Mouse (Mus musculus) G1E (cell line): ENCODE measurements at regions not wholly inside any gene's neighbourhood (a gene's known extent, or its start where the extent isn't known, plus 50 kb on each side); places are given as distances from the start of the nearest gene placed in this dataset.

ENCODE experiments used
- ATAC-seq: 2 replicates; pipeline ENCODE4 v1.8.0; 2016; ENCODE audit warnings: mild to moderate bottlenecking; ENCODE audit not compliant: insufficient number of reproducible peaks, poor library complexity, low FRiP score, severe bottlenecking; ENCODE audit errors: extremely low read depth
- DNase-seq: peaks from one replicate; pipeline ENCODE4 v3.0.0; 2012; ENCODE audit warnings: low spot score
- H3K27me3 ChIP-seq: 2 replicates; pipeline ENCODE4 v1.6.1; 2012; ENCODE audit warnings: mild to moderate bottlenecking, low read length, inconsistent platforms; ENCODE audit not compliant: insufficient read depth
- H3K36me3 ChIP-seq: replicated peaks from 2 replicates; pipeline ENCODE3; 2012; ENCODE audit warnings: mild to moderate bottlenecking, inconsistent platforms
- H3K4me1 ChIP-seq: 2 replicates; pipeline ENCODE4 v1.6.1; 2012; ENCODE audit warnings: low read depth, low read length, inconsistent platforms, mixed read lengths; ENCODE audit not compliant: insufficient read depth
- H3K4me3 ChIP-seq: 2 replicates; pipeline ENCODE4 v1.5.1; 2012; ENCODE audit warnings: low read depth, mild to moderate bottlenecking, inconsistent platforms, low read length, moderate library complexity, mixed read lengths
- H3K9me3 ChIP-seq: replicated peaks from 2 replicates; pipeline ENCODE4 v1.6.1; 2012; ENCODE audit warnings: inconsistent platforms
- CTCF ChIP-seq: IDR thresholded peaks from 2 replicates; pipeline ENCODE4 v1.5.1; 2012; ENCODE audit warnings: low read depth, low read length, inconsistent platforms, mixed read lengths
- GATA1 ChIP-seq: IDR thresholded peaks from 2 replicates; pipeline ENCODE4 v1.6.1; 2012; ENCODE audit warnings: borderline replicate concordance, low read length, inconsistent platforms, mixed read lengths
- GATA2 ChIP-seq: IDR thresholded peaks from 2 replicates; pipeline ENCODE4 v1.6.1; 2012; ENCODE audit warnings: low read depth, low read length, inconsistent platforms, borderline replicate concordance
- POLR2AphosphoS5 ChIP-seq: IDR thresholded peaks from 2 replicates; pipeline ENCODE4 v1.6.1; 2012; ENCODE audit warnings: low read depth, low read length, inconsistent platforms; ENCODE audit not compliant: insufficient replicate concordance
- TAL1 ChIP-seq: conservative IDR thresholded peaks from 2 replicates; pipeline ENCODE4 v1.6.1; 2012; ENCODE audit warnings: low read depth, low read length, inconsistent platforms, mixed read lengths

- Histone ChIP-seq H3K4me3 (no peak overlapping the region), H3K4me1 (no peaks in the 10 kb centered on the region), H3K36me3 (no peaks in the 10 kb centered on the region), H3K27me3 (no peaks in the 10 kb centered on the region), H3K9me3 (peaks cover 14% of the 10 kb centered on the region)
- no peak for ATAC-seq
- DNase-seq, result no peak
- no peak for TF ChIP-seq GATA2
- TF ChIP-seq POLR2AphosphoS5, result no peak
- no peak for TF ChIP-seq GATA1
These were observed 355.5 kb upstream of the Lmcd1 start for GRCm38 (mm10) chr6:111917868-111918597.

GRCm38 (mm10) chr6:111932596-111932995 is 341.0 kb upstream of the Lmcd1 start:
- no peak overlapping the region for H3K4me3 ChIP-seq
- no peak for DNase-seq
- H3K27me3 ChIP-seq, result no peaks in the 10 kb centered on the region
- H3K36me3 ChIP-seq, result no peaks in the 10 kb centered on the region
- H3K4me1 ChIP-seq, result no peaks in the 10 kb centered on the region
- no peak for TF ChIP-seq CTCF
- TF ChIP-seq GATA2, result no peak
- no peak for TF ChIP-seq POLR2AphosphoS5
- TF ChIP-seq TAL1, result no peak
- TF ChIP-seq GATA1, result no peak
- ATAC-seq, result no peak
- 0 out of 2 replicates have a peak, but pooled peaks cover 6% of the 10 kb centered on the region for H3K9me3 ChIP-seq

GRCm38 (mm10) chr6:111954401-111954800 is 319.2 kb upstream of the Lmcd1 start:
- DNase-seq (no peak), ATAC-seq (no peak)
- Histone ChIP-seq H3K36me3 (no peaks in the 10 kb centered on the region), H3K4me3 (no peak overlapping the region), H3K27me3 (no peaks in the 10 kb centered on the region), H3K9me3 (peaks cover 5% of the 10 kb centered on the region), H3K4me1 (no peaks in the 10 kb centered on the region)
- TF ChIP-seq POLR2AphosphoS5 (no peak), GATA2 (no peak), GATA1 (no peak), CTCF (no peak), TAL1 (no peak)

GRCm38 (mm10) chr6:111965766-111966165 is 307.8 kb upstream of the Lmcd1 start:
- H3K36me3 ChIP-seq, result no peaks in the 10 kb centered on the region
- H3K27me3 ChIP-seq, result no peaks in the 10 kb centered on the region
- peaks cover 16% of the 10 kb centered on the region for H3K9me3 ChIP-seq
- ATAC-seq, result no peak
- no peak overlapping the region for H3K4me3 ChIP-seq
- no peak for DNase-seq
- no peaks in the 10 kb centered on the region for H3K4me1 ChIP-seq
- TF ChIP-seq CTCF (no peak), POLR2AphosphoS5 (no peak), GATA1 (no peak), GATA2 (no peak), TAL1 (no peak)

- H3K27me3 ChIP-seq, result no peaks in the 10 kb centered on the region
- DNase-seq (no peak), ATAC-seq (no peak)
- TF ChIP-seq GATA2 (no peak), POLR2AphosphoS5 (no peak), GATA1 (no peak), CTCF (no peak), TAL1 (no peak)
- no peaks in the 10 kb centered on the region for H3K4me1 ChIP-seq
- no peaks in the 10 kb centered on the region for H3K36me3 ChIP-seq
- peaks cover 17% of the 10 kb centered on the region for H3K9me3 ChIP-seq
- no peak overlapping the region for H3K4me3 ChIP-seq
These were observed 288.1 kb upstream of the Lmcd1 start for GRCm38 (mm10) chr6:111985452-111985851.

- DNase-seq, result no peak
- no peak for ATAC-seq
- Histone ChIP-seq H3K4me3 (no peak overlapping the region), H3K27me3 (no peaks in the 10 kb centered on the region), H3K4me1 (no peaks in the 10 kb centered on the region), H3K36me3 (no peaks in the 10 kb centered on the region), H3K9me3 (no peaks in the 10 kb centered on the region; the same call in 1 of the 2 replicates)
- TF ChIP-seq POLR2AphosphoS5, result no peak
- TF ChIP-seq CTCF, result no peak
- TF ChIP-seq GATA1, result no peak
- TF ChIP-seq TAL1, result no peak
These were observed 277.7 kb upstream of the Lmcd1 start for GRCm38 (mm10) chr6:111995823-111996222.

- TF ChIP-seq TAL1 (no peak), GATA1 (no peak), CTCF (no peak), GATA2 (no peak), POLR2AphosphoS5 (no peak)
- Histone ChIP-seq H3K36me3 (no peaks in the 10 kb centered on the region), H3K27me3 (no peaks in the 10 kb centered on the region), H3K9me3 (peaks cover 13% of the 10 kb centered on the region), H3K4me3 (no peak overlapping the region), H3K4me1 (no peaks in the 10 kb centered on the region)
- DNase-seq (no peak), ATAC-seq (no peak)
These were observed 269.6 kb upstream of the Lmcd1 start for GRCm38 (mm10) chr6:112003784-112004471.
